Mouse (Mus musculus) lung, adult 2 months (tissue): ENCODE results near the gene Tuba1a.

Source experiments
- CTCF ChIP-seq: fragments of 200-500 bp; IDR thresholded peaks from 2 replicates; pipeline ENCODE4 v1.5.1; 2011; ENCODE audit warnings: mild to moderate bottlenecking, low read length, control low read depth; ENCODE audit not compliant: insufficient read depth
- POLR2A ChIP-seq: fragments of 200-500 bp; IDR thresholded peaks from 2 replicates; pipeline ENCODE4 v1.6.1; 2011; ENCODE audit warnings: low read depth, mild to moderate bottlenecking, control low read depth, low read length, borderline replicate concordance; ENCODE audit errors: extremely low read depth

DNA sequence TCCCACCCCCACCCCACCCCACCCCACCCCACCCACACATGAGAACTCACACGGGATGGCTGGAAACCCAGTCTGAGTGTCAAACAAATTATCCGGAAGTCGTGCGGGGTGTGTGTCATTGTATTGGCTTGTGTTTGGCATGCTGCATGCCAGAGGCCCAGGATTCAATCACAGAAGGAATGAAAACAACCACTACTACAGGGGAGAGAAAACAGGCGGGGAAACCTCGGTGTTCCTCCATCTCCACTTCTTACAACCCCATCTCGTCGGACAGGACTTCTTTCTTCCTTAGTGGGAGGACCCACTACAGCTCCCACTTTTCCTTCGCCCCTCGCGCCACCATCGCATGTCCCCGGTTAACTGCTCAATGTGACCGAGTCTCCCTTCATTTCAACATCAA is 36.4 kb downstream of the Tuba1a start:
- TF ChIP-seq CTCF (no peak), POLR2A (no peak)
